Mouse (Mus musculus) embryonic facial prominence, embryonic 11.5 days (tissue): ENCODE data around the gene Dph1. TPM values are rescaled to one million over a fixed set of nuclear protein-coding genes. Genes with fewer than 3 reads are reported as not detected.
"Not testable (repeated sequence)": the region's sequence is repeated elsewhere in the genome, so short reads cannot be mapped to it uniquely, and the experiment has no call there.

Experiments used
- ATAC-seq: fragments of 200-750 bp; cut with Nextera tagmentation; replicated peaks from 2 replicates; pipeline ENCODE4 v1.8.0; 2017; ENCODE audit warnings: low read depth; ENCODE audit not compliant: insufficient number of reproducible peaks, low FRiP score, low TSS enrichment
- DNase-seq: peaks from one replicate; pipeline ENCODE4 v3.0.0-alpha.2; 2015; ENCODE audit warnings: low spot score
- H3K27ac ChIP-seq: fragments of 300-500 bp; sonication (generic); replicated peaks from 2 replicates; pipeline ENCODE4 v1.5.1; 2014; ENCODE audit warnings: mild to moderate bottlenecking, low read depth, low read length, control low read depth
- H3K27me3 ChIP-seq: fragments of 300-500 bp; sonication (generic); 2 replicates; pipeline ENCODE4 v1.6.1; 2014; ENCODE audit warnings: mild to moderate bottlenecking, low read length, moderate library complexity, mixed read lengths; ENCODE audit not compliant: control insufficient read depth, insufficient read depth
- H3K36me3 ChIP-seq: fragments of 300-500 bp; sonication (generic); replicated peaks from 2 replicates; pipeline ENCODE4 v1.6.1; 2014; ENCODE audit warnings: low read depth, mild to moderate bottlenecking, low read length, moderate library complexity, mixed read lengths; ENCODE audit not compliant: control insufficient read depth, insufficient read depth
- H3K4me1 ChIP-seq: fragments of 300-500 bp; sonication (generic); 2 replicates; pipeline ENCODE4 v1.6.1; 2014; ENCODE audit warnings: low read length, mixed read lengths; ENCODE audit not compliant: control insufficient read depth, insufficient read depth
- H3K4me2 ChIP-seq: fragments of 300-500 bp; sonication (generic); 2 replicates; pipeline ENCODE4 v1.6.1; 2014; ENCODE audit warnings: low read depth, mild to moderate bottlenecking, control low read depth, low read length, moderate library complexity
- H3K4me3 ChIP-seq: fragments of 300-500 bp; sonication (generic); 2 replicates; pipeline ENCODE4 v1.5.1; 2014; ENCODE audit warnings: low read depth, low read length, control low read depth
- H3K9ac ChIP-seq: fragments of 300-500 bp; sonication (generic); replicated peaks from 2 replicates; pipeline ENCODE4 v1.6.1; 2014; ENCODE audit warnings: mild to moderate bottlenecking, control low read depth, low read length
- H3K9me3 ChIP-seq: fragments of 300-500 bp; sonication (generic); replicated peaks from 2 replicates; pipeline ENCODE4 v1.6.1; 2016; ENCODE audit warnings: mild to moderate bottlenecking, low read length, inconsistent platforms, mixed read lengths; ENCODE audit not compliant: control insufficient read depth
- WGBS: fragments of 180-500 bp; shearing (Covaris S2); extraction: QIAGEN DNeasy Blood & Tissue Kit; methylation state at CpG from one replicate; pipeline ENCODE4 v1.1.7; 2014; 5-methylcytosine and 5-hydroxymethylcytosine counted together
- polyA plus RNA-seq: library from polyadenylated mRNA; unstranded; fragments of >200 nt; fragmentation: Nextera tagmentation; extraction: Ambion mirVana; gene quantifications from 2 replicates; pipeline ENCODE4 v1.2.1, GENCODE M21; 2014

The Dph1 gene
- polyA plus RNA-seq, 1 experiment from 2014 or later: 20.0 TPM

- no peak for DNase-seq
- no peak overlapping the region for H3K4me2 ChIP-seq
- WGBS: 70% methylated on average over 2 of the region's 2 CpGs
- H3K27me3 ChIP-seq: no peaks in the 10 kb centered on the region
- no peaks in the 10 kb centered on the region; the same call in none of the 2 replicates for H3K36me3 ChIP-seq
- no peak overlapping the region for H3K4me3 ChIP-seq
- H3K27ac ChIP-seq: no peak overlapping the region
- no peaks in the 10 kb centered on the region for H3K4me1 ChIP-seq
- ATAC-seq: no peak
- no peak overlapping the region for H3K9ac ChIP-seq
- H3K9me3 ChIP-seq: no peaks in the 10 kb centered on the region
These were observed 7.0 kb downstream of the Dph1 start for GRCm38 (mm10) chr11:75183917-75184570.

GRCm38 (mm10) chr11:75178672-75179208 is 12.3 kb downstream of the Dph1 start, which contains the start of gene Ovca2:
Gene Ovca2, minus strand, starts transcription at chr11:75178835.
- Histone ChIP-seq H3K4me1 (peaks cover 3% of the 10 kb centered on the region; the same call in 1 of the 2 replicates), H3K9ac (peak within 1 kb of the TSS; percentile 75), H3K27me3 (no peaks in the 10 kb centered on the region), H3K4me3 (peak within 1 kb of the TSS; percentile 70), H3K36me3 (no peaks in the 10 kb centered on the region; the same call in none of the 2 replicates), H3K27ac (peak within 1 kb of the TSS; percentile 52; the same call in 1 of the 2 replicates), H3K4me2 (peak within 1 kb of the TSS; percentile 93), H3K9me3 (no peaks in the 10 kb centered on the region)
- DNase-seq (peak; percentile 95), ATAC-seq (peak; percentile 93)
- under 1% methylated on average over 33 of the region's 33 CpGs for whole genome bisulfite sequencing

- DNase-seq (no peak), ATAC-seq (no peak)
- H3K4me2 ChIP-seq: peak overlapping the region; percentile 93
- peak overlapping the region; percentile 75 for H3K9ac ChIP-seq
- no peak overlapping the region; the same call in 1 of the 2 replicates for H3K27ac ChIP-seq
- peak overlapping the region; percentile 70 for H3K4me3 ChIP-seq
- peaks cover 3% of the 10 kb centered on the region for H3K27me3 ChIP-seq
- no peaks in the 10 kb centered on the region; the same call in none of the 2 replicates for H3K36me3 ChIP-seq
- peaks cover 3% of the 10 kb centered on the region; the same call in 1 of the 2 replicates for H3K4me1 ChIP-seq
- H3K9me3 ChIP-seq: no peaks in the 10 kb centered on the region
- 54% methylated on average over 12 of the region's 12 CpGs for WGBS
These were observed 13.0 kb downstream of the Dph1 start for GRCm38 (mm10) chr11:75178011-75178410.

- not testable (repeated sequence) for H3K27ac ChIP-seq, H3K4me3 ChIP-seq, ATAC-seq, H3K36me3 ChIP-seq, DNase-seq, H3K9me3 ChIP-seq, H3K4me1 ChIP-seq, H3K4me2 ChIP-seq, H3K9ac ChIP-seq
- WGBS: 71% methylated on average over 6 of the region's 6 CpGs
- H3K27me3 ChIP-seq: peaks cover 36% of the 10 kb centered on the region
These were observed 16.5 kb downstream of the Dph1 start for GRCm38 (mm10) chr11:75174574-75174973.

GRCm38 (mm10) chr11:75173799-75174165 is 17.3 kb downstream of the Dph1 start:
- peaks cover 43% of the 10 kb centered on the region for H3K27me3 ChIP-seq
- H3K4me2 ChIP-seq: peak overlapping the region; percentile 85
- DNase-seq (no peak), ATAC-seq (no peak)
- H3K36me3 ChIP-seq: no peaks in the 10 kb centered on the region
- H3K27ac ChIP-seq: no peak overlapping the region
- H3K9ac ChIP-seq: no peak overlapping the region
- H3K4me3 ChIP-seq: peak overlapping the region; percentile 64
- peaks cover 3% of the 10 kb centered on the region; the same call in 1 of the 2 replicates for H3K4me1 ChIP-seq
- 3% methylated on average over 15 of the region's 15 CpGs for WGBS
- H3K9me3 ChIP-seq: no peaks in the 10 kb centered on the region

- DNase-seq (peak; percentile 86), ATAC-seq (peak; percentile 60)
- WGBS: under 1% methylated on average over 63 of the region's 71 CpGs
- Histone ChIP-seq H3K9me3 (no peaks in the 10 kb centered on the region), H3K27ac (no peak overlapping the region), H3K9ac (no peak overlapping the region; the same call in 1 of the 2 replicates), H3K36me3 (no peaks in the 10 kb centered on the region), H3K4me2 (peak overlapping the region; percentile 85), H3K4me3 (peak overlapping the region; percentile 64), H3K4me1 (peaks cover 7% of the 10 kb centered on the region; the same call in 1 of the 2 replicates), H3K27me3 (peaks cover 48% of the 10 kb centered on the region)
These were observed 17.8 kb downstream of the Dph1 start for GRCm38 (mm10) chr11:75173095-75173798.

- Histone ChIP-seq H3K4me1 (peaks cover 5% of the 10 kb centered on the region; the same call in 1 of the 2 replicates), H3K9ac (no peak overlapping the region), H3K9me3 (no peaks in the 10 kb centered on the region), H3K27me3 (peaks cover 56% of the 10 kb centered on the region), H3K36me3 (no peaks in the 10 kb centered on the region), H3K4me2 (peak overlapping the region; percentile 85), H3K27ac (no peak overlapping the region), H3K4me3 (peak overlapping the region; percentile 64)
- DNase-seq: peak; percentile 48
- WGBS: under 1% methylated on average over 74 of the region's 75 CpGs
- no peak for ATAC-seq
These were observed 18.6 kb downstream of the Dph1 start for GRCm38 (mm10) chr11:75172151-75173094.
